Mouse (Mus musculus) liver, embryonic 16.5 days (tissue): ENCODE data around the gene Tmod2. TPM values are rescaled to one million over a fixed set of nuclear protein-coding genes. Genes with fewer than 3 reads are reported as not detected.

ENCODE experiments used
- ATAC-seq: fragments of 200-750 bp; cut with Nextera tagmentation; 2 replicates; pipeline ENCODE4 v1.8.0; 2017; ENCODE audit warnings: low read depth, mild to moderate bottlenecking, moderate number of reproducible peaks, moderate library complexity
- H3K27ac ChIP-seq: fragments of 300-500 bp; sonication (generic); 2 replicates; pipeline ENCODE4 v1.5.1; 2014; ENCODE audit warnings: mild to moderate bottlenecking, low read length
- H3K27me3 ChIP-seq: fragments of 300-500 bp; sonication (generic); 2 replicates; pipeline ENCODE4 v1.6.1; 2014; ENCODE audit warnings: low read depth, low read length, mixed read lengths; ENCODE audit not compliant: control insufficient read depth, insufficient read depth
- H3K36me3 ChIP-seq: fragments of 300-500 bp; sonication (generic); 2 replicates; pipeline ENCODE4 v1.6.1; 2014; ENCODE audit warnings: mild to moderate bottlenecking; ENCODE audit not compliant: control insufficient read depth, insufficient read depth
- H3K4me1 ChIP-seq: fragments of 300-500 bp; sonication (generic); 2 replicates; pipeline ENCODE4 v1.6.1; 2014; ENCODE audit warnings: low read depth, low read length, mixed read lengths; ENCODE audit not compliant: control insufficient read depth
- H3K4me2 ChIP-seq: fragments of 300-500 bp; sonication (generic); 2 replicates; pipeline ENCODE4 v1.6.1; 2014; ENCODE audit warnings: low read depth, low read length, mixed read lengths
- H3K4me3 ChIP-seq: fragments of 300-500 bp; sonication (generic); 2 replicates; pipeline ENCODE4 v1.5.1; 2014; ENCODE audit warnings: low read depth, mild to moderate bottlenecking, low read length
- H3K9ac ChIP-seq: fragments of 300-500 bp; sonication (generic); 2 replicates; pipeline ENCODE4 v1.6.1; 2014; ENCODE audit warnings: low read depth, low read length
- H3K9me3 ChIP-seq: fragments of 300-500 bp; sonication (generic); replicated peaks from 2 replicates; pipeline ENCODE4 v1.6.1; 2016; ENCODE audit warnings: low read length; ENCODE audit not compliant: control insufficient read depth
- WGBS: fragments of 180-500 bp; shearing (Covaris S2); extraction: QIAGEN DNeasy Blood & Tissue Kit; methylation state at CpG from one replicate; pipeline ENCODE4 v1.1.7; 2014; ENCODE audit not compliant: insufficient replicate concordance; 5-methylcytosine and 5-hydroxymethylcytosine counted together
- polyA plus RNA-seq: library from polyadenylated mRNA; unstranded; fragments of >200 nt; fragmentation: Nextera tagmentation; extraction: Ambion mirVana; gene quantifications from 2 replicates; pipeline ENCODE4 v1.2.1, GENCODE M21; 2015

Gene Tmod2
- polyA plus RNA-seq, 1 experiment from 2014 or later = 0.28 TPM

DNA sequence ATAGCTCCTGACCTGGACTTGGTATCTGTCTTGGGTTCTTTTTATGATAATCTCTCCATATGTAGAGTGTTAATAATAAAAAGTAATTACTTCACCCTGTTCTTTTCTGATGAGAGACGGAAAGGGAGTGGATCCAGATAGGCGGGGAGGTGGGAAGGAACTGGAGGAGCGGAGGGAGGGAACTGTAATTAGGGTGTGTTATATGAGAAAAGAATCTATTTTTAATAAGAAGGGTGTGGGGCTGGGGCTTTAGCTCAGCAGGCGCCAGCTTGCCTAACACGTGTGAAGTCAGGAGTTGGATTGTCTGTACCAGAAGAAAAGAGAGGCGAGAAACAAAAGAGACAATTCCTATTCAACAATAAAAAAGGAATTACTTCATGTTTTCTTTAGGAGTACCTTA, 87.5 kb downstream of the Tmod2 start:
- Histone ChIP-seq H3K27me3 (no peaks in the 10 kb centered on the region), H3K36me3 (peaks cover 4% of the 10 kb centered on the region), H3K9ac (no peak overlapping the region), H3K4me1 (peaks cover 7% of the 10 kb centered on the region), H3K4me3 (no peak overlapping the region), H3K27ac (no peak overlapping the region), H3K9me3 (no peaks in the 10 kb centered on the region), H3K4me2 (no peak overlapping the region)
- 78% methylated on average over 6 of the region's 6 CpGs for WGBS
- no peak for ATAC-seq

DNA sequence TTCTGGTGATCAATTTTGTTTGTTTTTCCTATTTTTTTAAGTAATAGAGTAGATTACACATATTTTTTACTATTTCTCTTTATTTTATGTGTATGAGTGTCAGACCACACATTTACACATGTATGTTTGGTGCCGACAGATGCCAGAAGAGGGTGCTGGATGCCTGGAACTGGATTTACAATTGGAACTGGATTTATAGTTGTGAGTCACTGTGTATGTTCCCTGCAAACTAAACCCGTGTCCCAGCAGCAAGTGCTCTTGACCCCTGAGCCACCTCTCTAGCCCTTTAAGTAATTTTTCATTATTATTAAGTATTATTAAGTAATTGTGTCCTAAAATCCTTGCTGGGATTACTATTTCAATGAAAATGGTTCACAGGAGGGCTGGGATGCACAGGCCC, 88.9 kb downstream of the Tmod2 start:
- no peak for ATAC-seq
- Histone ChIP-seq H3K4me2 (no peak overlapping the region), H3K27ac (no peak overlapping the region), H3K27me3 (no peaks in the 10 kb centered on the region), H3K9me3 (no peaks in the 10 kb centered on the region), H3K4me3 (no peak overlapping the region), H3K36me3 (no peaks in the 10 kb centered on the region; the same call in 1 of the 2 replicates), H3K9ac (no peak overlapping the region), H3K4me1 (peaks cover under 1% of the 10 kb centered on the region; the same call in 1 of the 2 replicates)
- WGBS = 65% methylated on average over 2 of the region's 2 CpGs

DNA sequence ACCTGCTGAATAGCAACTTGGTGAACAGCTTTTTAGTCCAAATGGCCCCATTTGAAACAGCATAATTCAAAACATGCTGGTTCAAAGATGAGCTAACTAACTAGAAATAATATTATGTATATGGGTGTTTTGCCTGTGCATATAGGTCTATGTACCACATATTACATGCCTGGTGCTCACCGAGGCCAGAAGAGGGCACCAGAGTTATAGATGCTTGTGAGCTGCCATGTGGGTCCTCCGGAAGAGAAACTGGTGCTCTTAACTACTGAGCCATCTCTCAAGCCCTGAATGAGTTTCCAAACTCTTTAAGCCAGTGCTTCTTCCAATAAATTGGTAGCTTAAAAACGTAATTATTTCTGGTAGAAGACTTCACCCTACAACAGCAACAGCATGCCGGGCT, 89.3 kb downstream of the Tmod2 start:
- WGBS = 43% methylated on average over 4 of the region's 4 CpGs
- no peak overlapping the region for H3K4me3 ChIP-seq
- H3K36me3 ChIP-seq = no peaks in the 10 kb centered on the region; the same call in 1 of the 2 replicates
- no peak for ATAC-seq
- no peak overlapping the region for H3K9ac ChIP-seq
- H3K27ac ChIP-seq = no peak overlapping the region
- no peak overlapping the region for H3K4me2 ChIP-seq
- no peaks in the 10 kb centered on the region for H3K9me3 ChIP-seq
- H3K27me3 ChIP-seq = no peaks in the 10 kb centered on the region
- H3K4me1 ChIP-seq = no peaks in the 10 kb centered on the region

DNA sequence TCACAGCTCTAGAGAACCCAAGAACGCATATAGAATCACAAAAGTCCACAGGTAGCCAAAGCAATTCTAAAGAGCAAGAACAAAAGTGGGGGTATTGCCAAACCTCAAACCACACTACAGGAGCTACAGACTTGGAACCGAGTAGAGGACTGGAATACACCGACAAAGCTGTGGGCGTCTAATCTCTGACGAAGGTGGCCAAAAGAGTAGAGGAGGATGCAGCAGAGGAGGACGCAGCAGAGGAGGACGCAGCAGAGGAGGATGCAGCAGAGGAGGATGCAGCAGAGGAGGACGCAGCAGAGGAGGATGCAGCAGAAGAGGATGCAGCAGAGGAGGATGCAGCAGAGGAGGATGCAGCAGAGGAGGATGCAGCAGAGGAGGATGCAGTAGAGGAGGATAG, 90.2 kb downstream of the Tmod2 start:
- no peak overlapping the region for H3K4me3 ChIP-seq
- no peaks in the 10 kb centered on the region; the same call in 1 of the 2 replicates for H3K36me3 ChIP-seq
- no peaks in the 10 kb centered on the region for H3K4me1 ChIP-seq
- H3K27ac ChIP-seq = no peak overlapping the region
- H3K9ac ChIP-seq = no peak overlapping the region
- no peak overlapping the region for H3K4me2 ChIP-seq
- ATAC-seq = no peak
- no peaks in the 10 kb centered on the region for H3K9me3 ChIP-seq
- H3K27me3 ChIP-seq = no peaks in the 10 kb centered on the region
- WGBS = 69% methylated on average over 8 of the region's 8 CpGs

DNA sequence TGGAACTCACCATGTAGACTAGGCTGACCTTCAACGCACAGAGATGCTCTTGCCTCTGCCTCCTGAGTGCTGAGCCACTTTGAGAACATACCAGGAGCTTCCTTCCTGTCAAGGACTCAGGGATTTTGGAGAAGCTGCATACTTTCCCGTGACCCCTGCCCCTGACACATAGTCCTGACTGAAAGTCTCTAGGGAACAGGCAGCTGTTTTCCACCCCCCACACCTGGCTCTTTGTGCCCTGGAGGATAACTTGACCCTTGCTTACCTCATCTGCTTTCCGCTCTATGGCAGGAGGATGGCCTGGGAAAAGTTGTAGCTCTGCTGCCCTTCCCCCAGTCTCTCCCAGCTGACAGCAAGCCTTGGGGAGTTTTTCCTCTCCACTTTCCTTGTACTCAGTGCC, 93.4 kb downstream of the Tmod2 start:
- no peaks in the 10 kb centered on the region for H3K27me3 ChIP-seq
- no peak overlapping the region for H3K27ac ChIP-seq
- H3K36me3 ChIP-seq = peaks cover 4% of the 10 kb centered on the region
- no peak overlapping the region for H3K4me3 ChIP-seq
- H3K9me3 ChIP-seq = no peaks in the 10 kb centered on the region
- H3K9ac ChIP-seq = no peak overlapping the region
- H3K4me1 ChIP-seq = no peaks in the 10 kb centered on the region
- 73% methylated on average over 3 of the region's 3 CpGs for WGBS
- H3K4me2 ChIP-seq = no peak overlapping the region
- ATAC-seq = no peak

Other genes starting within 250 kb of the Tmod2 start
- gene Mapk6, start 201.3 kb downstream of the Tmod2 start, polyA plus RNA-seq = 14.3 and 15.5 TPM in 2 replicates
- 13.2 TPM in 2 replicates for gene Leo1, start 169.8 kb downstream of the Tmod2 start, polyA plus RNA-seq
- gene Tmod3, start 51.7 kb downstream of the Tmod2 start, polyA plus RNA-seq = 26.2 and 28.2 TPM in 2 replicates
- 2.1 and 2.8 TPM in 2 replicates for gene Lysmd2, start 14.4 kb upstream of the Tmod2 start, polyA plus RNA-seq
- gene Scg3, start 72.7 kb upstream of the Tmod2 start, polyA plus RNA-seq = 0.07 TPM in 1 of 2 replicates, not detected in the other
- gene Bmp5, start 164.0 kb upstream of the Tmod2 start, polyA plus RNA-seq = 1.9 and 2.0 TPM in 2 replicates